Mouse (Mus musculus): Measurements from ENCODE around the gene D630045J12Rik. TPM values are rescaled to one million over a fixed set of nuclear protein-coding genes. Genes with fewer than 3 reads are reported as not detected.

D630045J12Rik gene
- polyA plus RNA-seq, 1 experiment from 2014 or later = 1.8 TPM

- Histone ChIP-seq H3K27ac (replicated peaks) (no peak overlapping the region), H3K27me3 (replicated peaks) (no peaks in the 10 kb centered on the region), H3K4me1 (peaks cover 29% of the 10 kb centered on the region), H3K4me2 (no peak overlapping the region), H3K9ac (no peak overlapping the region), H3K4me3 (no peak overlapping the region), H3K36me3 (no peaks in the 10 kb centered on the region), H3K9me3 (no peaks in the 10 kb centered on the region)
- ATAC-seq (ENCODE audit: extremely low read depth, insufficient number of reproducible peaks, low FRiP score, low TSS enrichment) = no peak
- WGBS = 32% methylated on average over 4 of the region's 4 CpGs
These were observed 170.6 kb downstream of the D630045J12Rik start for GRCm38 (mm10) chr6:38083204-38083603.

- 41% methylated on average over 11 of the region's 11 CpGs for WGBS
- H3K27ac ChIP-seq (replicated peaks) = peak overlapping the region; percentile 77
- no peaks in the 10 kb centered on the region for H3K27me3 ChIP-seq (replicated peaks)
- H3K4me3 ChIP-seq = no peak overlapping the region
- H3K36me3 ChIP-seq = no peaks in the 10 kb centered on the region
- H3K4me1 ChIP-seq = peaks cover 29% of the 10 kb centered on the region
- H3K4me2 ChIP-seq = peak overlapping the region; percentile 27
- 0 out of 2 replicates have a peak, but pooled peaks have one; percentile 9 for ATAC-seq (ENCODE audit: extremely low read depth, insufficient number of reproducible peaks, low FRiP score, low TSS enrichment)
- no peak overlapping the region for H3K9ac ChIP-seq
- no peaks in the 10 kb centered on the region for H3K9me3 ChIP-seq
These were observed 172.0 kb downstream of the D630045J12Rik start for GRCm38 (mm10) chr6:38081727-38082341.

- WGBS = 31% methylated on average over 4 of the region's 4 CpGs
- no peak overlapping the region; the same call in 1 of the 2 replicates for H3K27ac ChIP-seq (replicated peaks)
These were observed 173.4 kb downstream of the D630045J12Rik start for GRCm38 (mm10) chr6:38080364-38080763.

GRCm38 (mm10) chr6:38073592-38073991 lies 180.2 kb downstream of the D630045J12Rik start:
- H3K27ac ChIP-seq (replicated peaks) = no peak overlapping the region
- no peak overlapping the region for H3K4me2 ChIP-seq
- no peak overlapping the region for H3K9ac ChIP-seq
- no peak for ATAC-seq (ENCODE audit: extremely low read depth, insufficient number of reproducible peaks, low FRiP score, low TSS enrichment)
- peaks cover 19% of the 10 kb centered on the region for H3K4me1 ChIP-seq
- H3K9me3 ChIP-seq = peaks cover 3% of the 10 kb centered on the region; the same call in 1 of the 2 replicates
- H3K27me3 ChIP-seq (replicated peaks) = no peaks in the 10 kb centered on the region
- WGBS = 89% methylated on average over 3 of the region's 3 CpGs
- no peaks in the 10 kb centered on the region for H3K36me3 ChIP-seq
- no peak overlapping the region for H3K4me3 ChIP-seq

More at GRCm38 (mm10) chr6:38080364-38080763, 173.4 kb downstream of the D630045J12Rik start:
- no peak overlapping the region for H3K4me3 ChIP-seq
- H3K27me3 ChIP-seq (replicated peaks) = no peaks in the 10 kb centered on the region
- no peak for ATAC-seq (ENCODE audit: extremely low read depth, insufficient number of reproducible peaks, low FRiP score, low TSS enrichment)
- H3K9ac ChIP-seq = no peak overlapping the region
- no peaks in the 10 kb centered on the region for H3K36me3 ChIP-seq
- H3K4me2 ChIP-seq = no peak overlapping the region
- H3K9me3 ChIP-seq = no peaks in the 10 kb centered on the region
- H3K4me1 ChIP-seq = peaks cover 29% of the 10 kb centered on the region

Other genes with a start within 250 kb of the D630045J12Rik start
- 0.09 and 0.17 TPM in 2 replicates for gene Svopl, start 207.0 kb downstream of the D630045J12Rik start, polyA plus RNA-seq (2015; fragmentation: Nextera tagmentation; extraction: Ambion mirVana)
- not detected in 2 replicates for gene Tmem213, start 144.8 kb downstream of the D630045J12Rik start, polyA plus RNA-seq (2015; fragmentation: Nextera tagmentation; extraction: Ambion mirVana)
- gene Atp6v0a4, start 129.4 kb downstream of the D630045J12Rik start, polyA plus RNA-seq (2015; fragmentation: Nextera tagmentation; extraction: Ambion mirVana) = 0.45 and 0.47 TPM in 2 replicates
- gene Zc3hav1l, start 45.2 kb upstream of the D630045J12Rik start, polyA plus RNA-seq (2015; fragmentation: Nextera tagmentation; extraction: Ambion mirVana) = 7.6 and 8.0 TPM in 2 replicates
- gene Zc3hav1, start 100.6 kb upstream of the D630045J12Rik start, polyA plus RNA-seq (2015; fragmentation: Nextera tagmentation; extraction: Ambion mirVana) = 8.6 and 9.0 TPM in 2 replicates
- 2.9 TPM in 2 replicates for gene Ttc26, start 127.5 kb upstream of the D630045J12Rik start, polyA plus RNA-seq (2015; fragmentation: Nextera tagmentation; extraction: Ambion mirVana)
- gene Ubn2, start 179.9 kb upstream of the D630045J12Rik start, polyA plus RNA-seq (2015; fragmentation: Nextera tagmentation; extraction: Ambion mirVana) = 9.0 and 9.1 TPM in 2 replicates

All from heart, embryonic 13.5 days (tissue).